Mouse (Mus musculus): ENCODE measurements at regions not wholly inside any gene's neighbourhood (a gene's known extent, or its start where the extent isn't known, plus 50 kb on each side); places are given as distances from the start of the nearest gene placed in this dataset.

DNA sequence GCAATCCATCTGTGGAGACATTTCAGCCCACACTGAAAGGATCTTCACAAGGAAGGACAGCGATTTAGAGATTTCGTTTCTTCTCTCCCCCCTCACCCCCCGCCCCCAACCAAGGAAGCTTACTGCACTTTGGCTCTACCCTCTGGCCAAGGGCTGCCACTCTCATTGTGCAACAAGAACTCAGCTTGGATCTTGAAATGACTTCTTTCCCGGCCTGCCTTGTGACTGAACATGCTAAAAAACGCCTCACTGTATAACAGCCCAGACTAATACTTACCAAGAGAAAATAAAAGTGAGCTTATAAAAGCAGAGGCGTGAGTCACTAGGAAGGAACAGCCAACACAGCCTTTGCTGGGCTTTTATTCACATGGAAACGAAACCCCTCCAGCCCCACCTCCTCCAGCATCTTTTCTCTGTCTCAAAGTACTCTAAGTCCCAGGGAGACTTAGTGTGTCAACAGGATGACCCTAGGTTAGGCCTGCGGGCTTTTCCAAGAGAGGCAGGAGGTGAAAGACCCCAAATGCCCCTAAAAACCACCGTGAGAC lies 144.7 kb upstream of the Dcn start:
- no peak for DNase-seq
- H3K4me3 ChIP-seq (replicated peaks; ENCODE audit: extremely low read depth, low read depth, low read length), result no peak overlapping the region
- TF ChIP-seq CTCF (IDR thresholded peaks at IDR 0.05; ENCODE audit: insufficient read depth, low read length) (no peak), POLR2A (IDR thresholded peaks at IDR 0.05; ENCODE audit: borderline replicate concordance, extremely low read depth, low read depth, low read length) (no peak)
- WGBS, result 64% methylated on average over 9 of the region's 9 CpGs
- no peaks in the 10 kb centered on the region for H3K4me1 ChIP-seq (ENCODE audit: control insufficient read depth, insufficient read depth, low read length)

DNA sequence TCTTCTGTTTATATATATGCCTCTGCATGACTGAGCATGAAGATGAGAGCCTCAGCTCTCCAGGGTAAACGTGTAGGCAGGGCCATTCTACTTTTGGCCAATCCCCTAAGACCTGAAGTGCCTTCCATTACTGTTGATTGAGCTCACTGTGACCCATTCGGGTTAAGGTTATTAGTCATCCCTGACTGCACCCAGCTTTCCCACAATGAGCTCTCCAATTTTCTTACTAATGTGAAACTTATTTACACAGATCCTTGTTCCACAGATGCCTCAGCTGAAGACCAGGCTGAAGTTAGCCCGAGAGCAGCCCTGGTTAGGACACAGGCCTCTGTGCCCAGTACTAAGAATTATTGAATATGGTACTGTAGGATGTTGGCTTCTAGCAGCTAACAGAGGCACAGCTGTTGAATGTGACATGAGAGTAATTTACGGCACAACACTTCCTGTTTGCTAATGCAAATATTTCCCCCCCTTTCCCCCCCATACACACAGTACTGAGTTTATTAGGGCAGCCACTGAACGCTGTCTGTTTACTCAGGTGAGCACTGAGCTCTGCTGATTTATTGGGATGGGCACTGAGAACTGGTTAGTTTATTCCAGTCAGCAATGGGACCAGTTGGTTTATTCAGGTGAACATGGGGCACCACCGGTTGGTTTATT lies 141.2 kb upstream of the Dcn start:
- WGBS, result 65% methylated on average over 6 of the region's 6 CpGs

DNA sequence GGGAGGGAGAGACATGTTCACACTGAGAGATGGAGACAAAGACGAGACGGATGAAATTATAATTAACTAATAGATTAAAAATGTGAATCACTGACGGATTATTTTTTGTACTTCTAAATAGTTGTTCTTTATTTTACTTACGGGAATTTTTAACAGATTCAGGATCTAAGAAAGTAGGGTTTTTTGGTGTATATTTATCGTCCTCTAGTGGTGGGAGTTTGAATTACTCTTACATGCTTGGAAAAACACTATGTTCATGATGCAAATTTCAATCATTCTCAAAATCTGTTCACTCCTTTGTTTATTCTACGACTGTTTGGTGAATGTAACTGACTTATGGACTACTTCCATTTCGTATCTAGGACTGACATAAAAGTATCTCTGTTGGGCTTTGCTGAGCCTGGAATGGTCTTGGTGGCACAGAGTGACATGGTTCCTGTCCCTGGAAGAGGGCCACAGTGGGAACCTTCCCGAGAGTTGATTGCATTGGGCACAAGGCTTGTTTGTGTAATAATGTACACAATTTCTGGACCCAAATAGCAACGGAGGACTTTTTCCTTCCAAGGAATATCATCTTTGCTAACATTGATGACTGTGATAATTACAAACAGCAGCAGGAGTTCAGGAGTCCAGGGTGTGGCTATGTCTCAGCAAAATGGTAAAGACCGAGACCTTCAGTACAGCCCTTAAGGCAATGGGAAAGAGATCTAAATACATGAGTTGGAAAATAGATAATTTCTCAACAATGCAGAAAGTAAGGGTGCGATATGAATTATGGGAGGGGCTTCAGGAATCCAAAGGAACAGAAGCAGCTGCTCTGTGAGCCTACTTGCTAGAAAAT lies 139.3 kb upstream of the Dcn start:
- TF ChIP-seq POLR2A (IDR thresholded peaks at IDR 0.05; ENCODE audit: borderline replicate concordance, extremely low read depth, low read depth, low read length) (no peak), CTCF (IDR thresholded peaks at IDR 0.05; ENCODE audit: insufficient read depth, low read length) (peak; percentile 66; the same call in 1 of the 2 replicates)
- 34% methylated on average over 11 of the region's 11 CpGs for WGBS

More for the DNA sequence above, 141.2 kb upstream of the Dcn start:
- no peak for DNase-seq
- Histone ChIP-seq H3K4me1 (ENCODE audit: control insufficient read depth, insufficient read depth, low read length) (no peaks in the 10 kb centered on the region), H3K4me3 (replicated peaks; ENCODE audit: extremely low read depth, low read depth, low read length) (no peak overlapping the region)
- no peak for TF ChIP-seq POLR2A (IDR thresholded peaks at IDR 0.05; ENCODE audit: borderline replicate concordance, extremely low read depth, low read depth, low read length)
- TF ChIP-seq CTCF (IDR thresholded peaks at IDR 0.05; ENCODE audit: insufficient read depth, low read length), result no peak

DNA sequence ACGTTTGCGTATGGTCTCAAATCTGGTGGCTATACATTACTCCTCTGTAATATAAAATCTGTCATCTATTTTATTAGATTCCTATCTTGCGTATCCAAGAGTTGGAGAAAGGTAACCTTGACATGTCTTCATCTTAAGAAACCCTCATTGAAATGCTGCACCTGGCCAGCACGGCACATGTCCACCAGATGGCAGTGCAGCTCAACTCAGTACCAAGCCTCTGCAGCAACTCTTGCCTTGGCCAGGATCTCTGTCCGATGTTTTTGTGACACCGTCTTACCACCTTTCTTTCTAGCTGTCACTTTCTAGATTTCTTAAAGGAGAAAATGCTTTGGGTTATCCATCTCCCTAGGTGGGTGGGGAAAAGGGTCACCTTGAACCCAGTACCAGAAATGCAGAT lies 134.1 kb upstream of the Dcn start:
- 31% methylated on average over 6 of the region's 6 CpGs for WGBS
- H3K4me3 ChIP-seq (replicated peaks; ENCODE audit: extremely low read depth, low read depth, low read length), result no peak overlapping the region
- no peaks in the 10 kb centered on the region for H3K4me1 ChIP-seq (ENCODE audit: control insufficient read depth, insufficient read depth, low read length)
- DNase-seq, result peak; percentile 61
- TF ChIP-seq POLR2A (IDR thresholded peaks at IDR 0.05; ENCODE audit: borderline replicate concordance, extremely low read depth, low read depth, low read length) (no peak), CTCF (IDR thresholded peaks at IDR 0.05; ENCODE audit: insufficient read depth, low read length) (peak; percentile 98)

More for the DNA sequence above, 139.3 kb upstream of the Dcn start:
- no peak overlapping the region for H3K4me3 ChIP-seq (replicated peaks; ENCODE audit: extremely low read depth, low read depth, low read length)
- H3K4me1 ChIP-seq (ENCODE audit: control insufficient read depth, insufficient read depth, low read length), result no peaks in the 10 kb centered on the region
- no peak for DNase-seq

DNA sequence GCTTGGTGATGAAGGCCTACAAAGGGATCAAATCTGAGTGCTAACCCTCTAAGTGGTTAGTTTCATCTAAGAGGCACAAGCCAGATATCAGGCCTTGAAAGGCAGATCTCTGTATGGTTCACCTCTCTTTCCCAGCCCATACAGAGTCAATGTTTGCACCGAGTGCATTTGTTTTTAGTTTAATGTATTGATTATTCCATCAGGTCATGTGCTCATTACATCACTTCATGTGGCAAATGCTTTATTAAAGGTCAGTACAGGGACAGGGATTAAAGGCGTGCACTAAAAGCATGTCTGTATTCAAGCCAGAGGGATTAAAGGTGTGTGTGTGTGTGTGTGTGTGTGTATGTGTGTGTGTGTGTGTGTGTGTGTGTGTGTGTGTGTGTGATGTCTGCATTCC lies 132.5 kb upstream of the Dcn start:
- WGBS, result 84% methylated on average over 2 of the region's 2 CpGs
- H3K4me1 ChIP-seq (ENCODE audit: control insufficient read depth, insufficient read depth, low read length), result no peaks in the 10 kb centered on the region
- no peak for DNase-seq
- TF ChIP-seq POLR2A (IDR thresholded peaks at IDR 0.05; ENCODE audit: borderline replicate concordance, extremely low read depth, low read depth, low read length) (no peak), CTCF (IDR thresholded peaks at IDR 0.05; ENCODE audit: insufficient read depth, low read length) (no peak)
- no peak overlapping the region for H3K4me3 ChIP-seq (replicated peaks; ENCODE audit: extremely low read depth, low read depth, low read length)

DNA sequence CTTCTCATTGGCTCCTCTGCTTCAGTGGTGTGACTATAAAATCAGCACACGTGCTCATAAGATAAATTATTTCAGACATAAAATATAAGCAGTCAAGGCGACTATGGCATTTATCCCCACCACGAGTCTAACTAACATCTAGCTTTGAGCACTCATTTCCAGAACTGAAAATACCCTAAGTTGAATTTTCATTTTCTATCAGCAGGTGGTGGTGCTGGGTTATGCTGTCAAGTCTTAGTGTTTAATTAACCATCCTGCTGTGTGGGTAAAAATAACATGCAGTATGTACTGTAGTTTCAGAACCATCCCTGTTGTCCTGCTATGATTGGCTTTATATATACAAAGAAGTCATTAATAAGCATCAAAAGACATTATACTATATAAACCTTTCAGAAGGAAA lies 110.8 kb upstream of the Dcn start:
- no peak for TF ChIP-seq CTCF (IDR thresholded peaks at IDR 0.05; ENCODE audit: insufficient read depth, low read length)
- no peak for TF ChIP-seq POLR2A (IDR thresholded peaks at IDR 0.05; ENCODE audit: borderline replicate concordance, extremely low read depth, low read depth, low read length)
- Histone ChIP-seq H3K4me1 (ENCODE audit: control insufficient read depth, insufficient read depth, low read length) (no peaks in the 10 kb centered on the region), H3K4me3 (replicated peaks; ENCODE audit: extremely low read depth, low read depth, low read length) (no peak overlapping the region)
- DNase-seq, result no peak
- 70% methylated on average over 3 of the region's 3 CpGs for WGBS

DNA sequence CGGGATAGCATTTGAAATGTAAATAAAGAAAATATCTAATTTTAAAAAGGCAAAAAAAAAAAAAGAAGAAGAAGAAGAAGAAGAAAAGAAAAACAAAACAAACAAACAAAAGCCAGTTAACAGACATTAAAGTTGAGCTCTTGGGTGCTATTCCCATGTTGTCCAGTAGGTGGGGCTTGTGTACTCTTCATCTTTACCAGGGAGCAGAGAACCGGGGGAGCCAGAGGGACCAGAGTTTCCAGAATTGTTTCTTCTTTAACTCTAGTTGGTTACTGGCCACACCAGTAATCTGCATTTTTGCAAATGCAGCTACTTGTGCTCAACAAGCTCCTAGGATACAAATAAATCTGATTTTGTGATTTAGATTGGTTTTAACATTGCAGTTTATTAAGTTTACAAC lies 103.6 kb upstream of the Dcn start:
- DNase-seq, result peak; percentile 18
- TF ChIP-seq POLR2A (IDR thresholded peaks at IDR 0.05; ENCODE audit: borderline replicate concordance, extremely low read depth, low read depth, low read length) (no peak), CTCF (IDR thresholded peaks at IDR 0.05; ENCODE audit: insufficient read depth, low read length) (peak; percentile 67)
- 8% methylated on average over 2 of the region's 2 CpGs for WGBS
- Histone ChIP-seq H3K4me3 (replicated peaks; ENCODE audit: extremely low read depth, low read depth, low read length) (no peak overlapping the region), H3K4me1 (ENCODE audit: control insufficient read depth, insufficient read depth, low read length) (no peaks in the 10 kb centered on the region)

DNA sequence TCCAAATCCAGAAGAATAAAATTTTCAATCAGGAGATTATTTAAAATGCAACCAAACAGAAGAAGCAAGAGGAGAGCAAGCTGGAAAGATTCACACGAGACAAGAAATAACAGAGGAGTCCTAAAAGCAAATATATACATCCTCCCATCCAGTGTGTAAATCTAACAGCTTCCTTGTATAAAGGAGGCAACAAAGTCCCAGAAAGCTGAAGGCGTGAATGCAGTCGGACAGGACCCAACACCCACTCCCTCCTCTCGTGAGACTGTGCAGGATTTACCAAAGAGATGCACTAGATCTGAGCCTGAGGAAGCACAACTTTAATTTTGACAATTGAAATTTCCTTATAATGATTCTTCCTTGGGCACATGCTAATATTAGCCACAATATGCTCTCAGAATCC lies 103.0 kb upstream of the Dcn start:
- 63% methylated on average over 4 of the region's 4 CpGs for WGBS
- no peak for DNase-seq
- H3K4me3 ChIP-seq (replicated peaks; ENCODE audit: extremely low read depth, low read depth, low read length), result no peak overlapping the region
- no peak for TF ChIP-seq POLR2A (IDR thresholded peaks at IDR 0.05; ENCODE audit: borderline replicate concordance, extremely low read depth, low read depth, low read length)
- no peak for TF ChIP-seq CTCF (IDR thresholded peaks at IDR 0.05; ENCODE audit: insufficient read depth, low read length)
- H3K4me1 ChIP-seq (ENCODE audit: control insufficient read depth, insufficient read depth, low read length), result no peaks in the 10 kb centered on the region

DNA sequence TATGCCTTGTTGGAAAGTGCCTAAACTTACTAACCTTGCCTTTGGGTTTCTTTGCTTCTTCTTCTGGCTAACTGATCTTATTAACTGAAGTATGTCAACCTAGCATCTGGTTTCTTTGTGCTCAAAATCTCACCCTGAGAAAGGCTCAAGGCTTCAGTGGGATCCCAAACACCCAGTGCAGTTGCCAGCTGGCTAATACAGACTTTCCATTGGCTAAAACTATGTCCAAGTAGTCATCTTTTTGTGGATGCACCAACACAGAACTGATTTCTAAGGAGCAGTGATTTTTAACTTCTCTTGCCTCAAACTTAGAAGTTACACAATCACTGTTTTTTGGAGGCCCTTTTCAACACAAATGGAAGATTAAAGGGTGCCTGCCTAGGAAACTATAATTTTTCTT lies 97.8 kb upstream of the Dcn start:
- H3K4me1 ChIP-seq (ENCODE audit: control insufficient read depth, insufficient read depth, low read length), result no peaks in the 10 kb centered on the region
- DNase-seq, result no peak
- no peak for TF ChIP-seq POLR2A (IDR thresholded peaks at IDR 0.05; ENCODE audit: borderline replicate concordance, extremely low read depth, low read depth, low read length)
- no peak overlapping the region for H3K4me3 ChIP-seq (replicated peaks; ENCODE audit: extremely low read depth, low read depth, low read length)

Measured in lung, adult 2 months (tissue).